Mouse (Mus musculus) brain, embryonic 18.5 days (tissue): ENCODE results near the gene Car15.
A peak's percentile ranks its signal among the peaks of the same experiment; 100 is the strongest.

ENCODE experiments used
- DNase-seq: peaks from one replicate; pipeline ENCODE4 v3.0.0-alpha.2; 2012; ENCODE audit warnings: low read depth, low spot score

Gene Car15

DNA sequence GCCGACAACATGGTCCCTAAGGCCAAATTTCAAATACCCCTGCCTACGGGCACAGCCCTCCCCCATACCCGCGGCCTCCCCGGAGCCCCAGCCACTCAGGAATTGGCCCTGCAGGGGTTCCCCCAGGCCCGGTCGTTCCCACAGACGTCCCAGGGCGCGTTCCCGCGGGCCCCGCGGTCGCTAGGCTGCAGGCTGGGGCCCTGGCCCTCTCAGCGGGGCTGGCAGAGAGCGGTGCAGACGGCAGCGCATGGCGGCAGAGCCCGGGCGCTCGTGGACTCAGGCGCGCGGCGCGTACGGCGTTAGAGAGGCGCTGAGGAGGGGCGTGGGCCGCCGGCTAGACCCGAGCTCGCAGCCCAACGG is 4.9 kb downstream of the Car15 start:
- no peak for DNase-seq

DNA sequence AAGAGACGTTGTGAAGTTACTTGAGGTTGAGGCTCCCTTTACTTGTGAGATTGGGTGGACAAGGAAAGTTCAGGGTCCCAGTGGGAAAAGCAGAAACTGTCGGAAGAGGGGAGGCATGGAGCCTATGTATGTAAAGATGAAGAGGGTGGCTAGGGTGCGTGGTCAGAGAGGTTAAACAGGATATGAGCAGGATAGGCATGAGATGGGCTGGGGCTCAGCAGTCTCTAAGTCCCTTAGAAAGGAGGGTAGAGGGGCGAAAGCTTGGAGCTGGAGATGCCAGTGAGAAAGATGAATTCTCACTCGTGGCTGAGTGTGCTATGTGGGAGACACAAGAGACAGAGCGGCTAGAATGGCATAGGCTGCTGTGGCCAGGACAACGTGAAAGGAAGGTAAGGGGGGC is 5.3 kb downstream of the Car15 start, which contains the start of gene B830017H08Rik:
Gene B830017H08Rik, plus strand, starts transcription at position 301 of the 400 bp plus-strand sequence.
- DNase-seq = no peak

- DNase-seq = no peak
Measured at GRCm38 (mm10) chr16:17831781-17832180, 6.4 kb downstream of the Car15 start.

- no peak for DNase-seq
Measured at GRCm38 (mm10) chr16:17830385-17831178, 7.6 kb downstream of the Car15 start.

- DNase-seq = no peak
Measured at GRCm38 (mm10) chr16:17828867-17829266, 9.3 kb downstream of the Car15 start.

DNA sequence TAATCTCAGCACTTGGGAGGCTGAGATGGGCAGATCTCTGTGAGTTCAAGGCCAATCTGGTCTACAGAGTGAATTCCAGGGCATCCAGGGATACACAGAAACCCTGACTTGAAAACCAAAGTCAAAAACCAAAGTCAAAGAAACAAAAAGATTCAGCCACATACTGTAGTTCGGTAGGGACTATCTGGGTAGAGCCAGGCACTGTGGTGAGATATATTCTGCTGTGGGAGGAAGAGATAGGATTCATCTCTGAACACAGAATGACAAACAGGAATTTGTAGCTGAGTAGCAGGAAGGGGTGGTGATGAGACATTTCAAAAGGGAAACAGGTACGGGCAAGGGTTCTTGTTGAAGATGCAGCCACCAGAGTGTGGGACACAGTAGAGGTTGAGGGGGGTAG is 9.9 kb downstream of the Car15 start:
- DNase-seq = no peak

DNA sequence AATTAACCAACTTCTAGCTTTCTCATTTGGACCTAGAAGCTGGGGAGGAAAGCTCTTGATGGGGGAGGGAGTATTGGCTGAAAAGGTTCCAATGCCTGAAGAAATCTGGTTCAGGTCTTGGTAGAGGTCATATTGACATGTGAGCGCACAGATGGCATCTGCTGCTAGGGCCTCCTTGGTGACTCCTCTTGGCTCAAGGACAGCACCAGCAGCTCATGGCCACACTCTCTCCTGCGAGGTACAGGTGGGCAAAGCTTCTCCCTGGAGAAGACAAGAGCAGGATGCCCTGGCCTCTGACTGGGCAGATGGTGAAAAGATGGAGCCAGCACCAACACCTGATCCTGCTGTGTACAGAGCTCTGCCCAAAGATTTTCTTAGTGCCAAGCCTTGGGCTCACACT is 11.7 kb downstream of the Car15 start:
- no peak for DNase-seq

DNA sequence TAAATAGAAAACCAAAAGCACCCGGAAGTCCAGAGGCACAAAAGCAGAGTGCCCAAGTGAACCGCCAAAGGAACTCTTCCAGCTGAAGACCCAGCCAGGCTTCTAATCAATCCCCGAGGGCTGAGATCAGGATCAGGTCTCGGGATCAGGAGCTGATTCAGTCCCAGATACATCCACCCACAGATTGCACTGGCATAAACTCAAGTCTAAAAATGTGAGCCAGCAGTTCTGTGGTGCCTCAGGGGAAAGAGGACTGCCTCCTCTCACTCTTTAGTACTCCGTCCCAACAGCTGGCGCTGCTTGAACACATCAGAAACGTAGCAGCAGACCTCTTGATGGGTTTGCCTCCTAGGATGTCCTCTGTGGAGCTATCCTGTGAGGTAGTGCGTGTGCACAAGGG is 21.6 kb downstream of the Car15 start:
- DNase-seq = no peak

- no peak for DNase-seq
Measured at GRCm38 (mm10) chr16:17815411-17816402, 22.5 kb downstream of the Car15 start.

- no peak for DNase-seq
Measured at GRCm38 (mm10) chr16:17813173-17813572, 25.0 kb downstream of the Car15 start.

- no peak for DNase-seq
Measured at GRCm38 (mm10) chr16:17812120-17812519, 26.0 kb downstream of the Car15 start.

DNA sequence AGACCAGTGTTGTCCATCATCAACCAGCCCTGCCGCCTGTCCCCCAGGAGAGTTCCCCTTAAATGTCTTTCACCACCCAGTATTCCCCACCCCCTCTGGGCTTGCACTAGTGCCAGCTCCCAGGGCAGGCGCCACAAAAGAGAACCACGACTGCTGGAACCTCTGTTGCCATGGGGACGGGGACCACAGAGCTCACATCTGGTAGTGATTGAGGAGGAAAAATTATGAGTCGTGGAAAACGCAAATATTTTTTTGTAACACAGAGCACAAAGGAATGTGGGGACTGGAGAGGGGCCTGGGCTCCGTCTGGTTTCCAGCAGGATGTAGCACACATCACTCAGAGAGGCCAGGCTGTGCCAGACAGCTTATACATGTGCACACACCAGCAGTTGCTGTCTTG is 28.5 kb downstream of the Car15 start:
- DNase-seq = no peak

- no peak for DNase-seq
Measured at GRCm38 (mm10) chr16:17809125-17809524, 29.0 kb downstream of the Car15 start.

DNA sequence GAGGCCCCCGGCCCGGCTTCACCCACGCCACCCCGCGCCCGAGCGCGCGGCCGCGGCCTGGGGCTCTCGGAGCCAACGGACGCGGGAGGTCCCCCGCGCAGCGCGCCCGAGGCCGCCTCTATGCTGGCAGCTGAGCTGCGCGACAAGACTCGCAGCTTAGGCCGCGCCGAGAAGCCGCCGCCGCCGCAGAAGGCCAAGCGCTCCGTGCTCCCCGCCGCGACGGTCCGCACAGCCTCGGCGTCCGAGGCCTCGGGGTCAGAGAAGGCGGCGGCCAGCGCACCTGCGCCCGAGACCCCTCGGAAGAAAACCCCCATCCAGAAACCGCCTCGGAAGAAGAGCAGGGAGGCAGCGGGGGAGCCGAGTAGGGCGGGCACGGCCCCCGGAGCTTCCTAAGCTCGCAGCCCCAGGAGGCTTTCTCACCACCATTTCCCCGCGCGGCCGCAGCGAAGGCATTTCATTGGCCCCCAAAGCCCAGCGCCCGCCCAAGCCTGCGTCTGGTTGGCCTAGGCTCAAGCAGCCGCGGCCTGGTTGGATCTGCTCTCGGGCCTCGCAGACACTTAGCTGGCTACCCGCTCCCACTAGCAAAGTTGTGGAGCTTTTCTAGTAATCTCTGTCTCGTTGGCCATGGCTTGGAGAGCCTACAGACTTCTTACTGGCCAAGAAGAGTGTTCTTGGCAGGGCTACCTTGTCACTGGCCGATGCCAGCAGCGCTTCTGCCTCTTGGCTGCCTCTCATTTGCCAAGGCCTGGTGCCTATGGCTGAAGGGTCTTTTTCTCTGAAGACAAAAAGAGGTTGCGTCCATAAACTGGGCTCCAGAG is 30.8 kb downstream of the Car15 start:
- peak; percentile 88 for DNase-seq

DNA sequence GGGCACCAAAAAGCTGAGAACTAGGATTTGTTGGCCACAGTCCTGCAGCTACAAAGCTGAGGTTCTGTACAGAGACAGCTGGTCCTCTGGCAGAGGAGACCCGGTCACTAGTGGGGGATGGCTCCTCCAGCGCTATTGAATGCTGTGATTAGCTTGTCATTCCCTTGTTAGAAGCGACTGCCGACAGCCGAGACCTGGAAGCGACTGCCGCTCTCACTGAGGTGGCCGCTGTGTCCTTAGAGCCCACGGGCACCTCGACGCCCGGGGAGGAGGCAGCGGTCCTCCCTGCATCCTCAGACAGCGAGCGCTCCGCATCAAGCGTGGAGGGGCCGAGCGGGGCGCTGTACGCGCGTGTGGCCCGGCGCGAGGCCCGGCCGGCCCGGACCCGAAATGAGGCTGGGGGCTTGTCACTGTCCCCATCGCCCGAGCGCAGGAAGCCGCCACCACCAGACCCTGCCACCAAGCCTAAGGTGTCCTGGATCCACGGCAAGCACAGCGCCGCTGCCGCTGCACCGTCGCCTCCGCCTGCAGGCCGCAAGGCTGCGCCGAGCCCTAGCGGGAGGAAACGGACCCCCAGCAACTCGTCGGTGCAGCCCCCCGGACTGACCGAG is 31.5 kb downstream of the Car15 start:
- no peak for DNase-seq

DNA sequence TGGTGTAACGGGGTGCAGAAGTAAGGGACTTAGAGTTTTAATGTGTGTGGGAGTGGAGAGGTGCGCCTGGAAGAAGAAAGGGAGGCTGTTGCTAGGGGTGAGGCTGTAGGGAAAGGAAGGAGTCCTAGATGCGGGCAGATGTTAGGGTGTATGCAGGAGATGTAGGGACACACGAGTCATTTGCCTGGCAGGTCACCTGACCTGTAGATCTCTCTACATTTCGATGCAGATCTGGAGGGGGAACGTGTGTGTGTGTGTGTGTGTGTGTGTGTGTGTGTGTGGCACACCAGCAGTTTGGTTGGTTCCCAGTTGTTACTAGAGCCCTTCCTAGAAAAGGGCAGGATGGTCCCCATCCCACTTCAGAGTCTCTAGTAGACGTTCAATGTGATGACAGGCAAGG is 33.2 kb downstream of the Car15 start:
- no peak for DNase-seq

- DNase-seq = no peak
Measured at GRCm38 (mm10) chr16:17804449-17804912, 33.7 kb downstream of the Car15 start.

DNA sequence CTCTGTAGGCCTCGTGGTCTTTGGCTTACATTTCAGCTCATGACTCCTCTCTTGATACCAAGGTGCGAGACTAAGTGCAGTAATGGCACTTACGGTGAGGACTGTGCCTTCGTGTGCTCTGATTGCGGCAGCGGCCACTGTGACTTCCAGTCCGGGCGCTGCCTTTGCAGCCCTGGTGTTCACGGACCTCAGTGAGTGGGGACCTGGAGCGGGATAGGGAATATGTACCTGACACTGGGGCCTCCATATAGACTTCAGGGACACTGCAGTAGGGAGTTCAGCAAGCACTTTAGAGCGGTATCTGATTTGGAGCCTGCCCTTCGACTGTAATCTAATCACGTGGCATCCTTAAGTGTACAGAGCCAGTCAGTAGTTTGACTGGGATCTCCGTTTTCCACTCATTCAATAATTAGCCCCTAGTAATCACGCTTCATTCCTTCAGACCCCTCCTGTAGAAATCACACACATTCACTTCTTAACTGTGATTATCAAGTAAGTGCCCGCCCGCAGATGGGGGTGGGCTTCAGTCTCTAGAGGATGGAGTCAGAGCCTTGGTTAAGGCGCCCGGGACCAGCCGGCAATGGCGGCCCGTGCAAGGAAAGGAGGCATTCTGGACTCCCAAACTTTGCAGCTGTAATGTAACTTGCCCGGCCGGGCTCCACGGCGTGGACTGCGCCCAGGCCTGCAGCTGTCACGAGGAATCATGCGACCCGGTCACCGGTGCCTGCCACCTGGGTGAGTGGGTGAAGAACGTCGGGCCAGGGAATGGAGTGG is 34.3 kb downstream of the Car15 start:
- no peak for DNase-seq

GRCm38 (mm10) chr16:17802839-17803674 is 35.1 kb downstream of the Car15 start:
- no peak for DNase-seq
